Mouse (Mus musculus) urinary bladder, postnatal 0 days (tissue): Measurements from ENCODE around the gene Dffb. TPM values are rescaled to one million over a fixed set of nuclear protein-coding genes. Genes with fewer than 3 reads are reported as not detected.

Experiments
- polyA plus RNA-seq: library from polyadenylated mRNA; unstranded; fragments of >200 nt; fragmentation: Nextera tagmentation; extraction: Ambion mirVana; gene quantifications from 2 replicates; pipeline ENCODE4 v1.2.1, GENCODE M21; 2015

Dffb gene
- 4.0 and 4.9 TPM in 2 replicates for polyA plus RNA-seq

GRCm38 (mm10) chr4:153974431-153975291 lies at the start of gene Dffb, which contains the start of gene Cep104:
TSS of gene Dffb (minus strand) at chr4:153975126.
TSS of gene Cep104 (plus strand) at chr4:153975194.

GRCm38 (mm10) chr4:154011646-154012089 lies 36.7 kb upstream of the Dffb start, which contains the start of gene Lrrc47:
TSS of gene Lrrc47 (plus strand) at chr4:154011731.

GRCm38 (mm10) chr4:153956569-153957405 lies 18.1 kb downstream of the Dffb start, which contains the start of gene A430005L14Rik:
TSS of gene A430005L14Rik (plus strand) at chr4:153957237.

Other genes starting within 250 kb of the Dffb start
- gene A430005L14Rik, start 17.9 kb downstream of the Dffb start, polyA plus RNA-seq, result 55.1 and 56.6 TPM in 2 replicates
- 8.3 and 9.0 TPM in 2 replicates for gene Cep104, start 68 bp upstream of the Dffb start, polyA plus RNA-seq
- gene Lrrc47, start 36.6 kb upstream of the Dffb start, polyA plus RNA-seq, result 11.9 and 12.8 TPM in 2 replicates
- gene Smim1, start 51.1 kb upstream of the Dffb start, polyA plus RNA-seq, result 42.8 and 45.0 TPM in 2 replicates
- gene Ccdc27, start 67.6 kb upstream of the Dffb start, polyA plus RNA-seq, result not detected in 2 replicates
- gene Trp73, start 165.1 kb upstream of the Dffb start, polyA plus RNA-seq, result 0.06 and 0.10 TPM in 2 replicates
- gene Wrap73, start 167.2 kb upstream of the Dffb start, polyA plus RNA-seq, result 13.8 and 16.3 TPM in 2 replicates
- gene Tprgl, start 185.5 kb upstream of the Dffb start, polyA plus RNA-seq, result 177 and 180 TPM in 2 replicates
- 11.5 and 15.4 TPM in 2 replicates for gene Megf6, start 195.6 kb upstream of the Dffb start, polyA plus RNA-seq